Mouse (Mus musculus): ENCODE data around the gene Herc3.

DNA sequence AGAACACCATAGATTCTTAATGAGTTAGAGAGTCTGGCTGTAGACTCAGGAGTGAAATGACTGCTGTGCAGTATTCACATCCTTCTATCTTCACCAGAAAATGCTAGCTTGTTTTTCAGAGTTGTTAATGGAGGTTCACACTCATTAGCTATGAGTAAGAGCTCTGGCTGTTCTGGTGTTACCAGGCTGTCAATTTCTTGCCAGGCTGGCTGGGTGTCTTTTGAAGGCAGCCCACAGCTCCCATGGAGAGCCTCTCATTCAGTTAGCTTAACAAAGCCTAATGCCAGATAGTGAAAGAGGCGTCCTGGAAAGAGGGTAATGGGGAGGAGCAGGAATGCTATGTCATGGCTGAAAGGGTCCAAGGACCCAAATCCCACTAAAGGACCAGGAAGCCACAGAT lies 6.7 kb downstream of the Herc3 start:
- TF ChIP-seq NANOG (IDR thresholded peaks at IDR 0.05; ENCODE audit: borderline replicate concordance, low read length) (no peak), CTCF (conservative IDR thresholded peaks at IDR 0.05; ENCODE audit: low read length) (no peak)
